Mouse (Mus musculus): ENCODE measurements around the gene Stxbp2. TPM values are rescaled to one million over a fixed set of nuclear protein-coding genes. Genes with fewer than 3 reads are reported as not detected.

Stxbp2 gene
- polyA plus RNA-seq, 1 experiment from 2014 or later, result 27.9 TPM

Other genes starting within 250 kb of the Stxbp2 start
- gene Arhgef18, start 237.9 kb upstream of the Stxbp2 start, polyA plus RNA-seq (2014; fragmentation: Nextera tagmentation; extraction: Ambion mirVana), result 8.2 TPM in 2 replicates
- gene Pex11g, start 163.3 kb upstream of the Stxbp2 start, polyA plus RNA-seq (2014; fragmentation: Nextera tagmentation; extraction: Ambion mirVana), result 2.9 and 3.8 TPM in 2 replicates
- 0.13 TPM in 1 of 2 replicates, not detected in the other for gene Tex45, start 160.1 kb upstream of the Stxbp2 start, polyA plus RNA-seq (2014; fragmentation: Nextera tagmentation; extraction: Ambion mirVana)
- gene Zfp358, start 137.8 kb upstream of the Stxbp2 start, polyA plus RNA-seq (2014; fragmentation: Nextera tagmentation; extraction: Ambion mirVana), result 28.3 and 39.0 TPM in 2 replicates
- gene Mcoln1, start 130.5 kb upstream of the Stxbp2 start, polyA plus RNA-seq (2014; fragmentation: Nextera tagmentation; extraction: Ambion mirVana), result 44.1 and 46.5 TPM in 2 replicates
- 13.4 and 15.7 TPM in 2 replicates for gene Pnpla6, start 115.6 kb upstream of the Stxbp2 start, polyA plus RNA-seq (2014; fragmentation: Nextera tagmentation; extraction: Ambion mirVana)
- 3.9 and 4.1 TPM in 2 replicates for gene C330021F23Rik, start 63.0 kb upstream of the Stxbp2 start, polyA plus RNA-seq (2014; fragmentation: Nextera tagmentation; extraction: Ambion mirVana)
- gene Camsap3, start 43.7 kb upstream of the Stxbp2 start, polyA plus RNA-seq (2014; fragmentation: Nextera tagmentation; extraction: Ambion mirVana), result 6.0 and 7.4 TPM in 2 replicates
- 61.3 and 68.1 TPM in 2 replicates for gene Xab2, start 9.6 kb upstream of the Stxbp2 start, polyA plus RNA-seq (2014; fragmentation: Nextera tagmentation; extraction: Ambion mirVana)
- gene Pet100, start 9.4 kb upstream of the Stxbp2 start, polyA plus RNA-seq (2014; fragmentation: Nextera tagmentation; extraction: Ambion mirVana), result 106 and 107 TPM in 2 replicates
- gene Pcp2, start 5.4 kb upstream of the Stxbp2 start, polyA plus RNA-seq (2014; fragmentation: Nextera tagmentation; extraction: Ambion mirVana), result 2.6 and 4.5 TPM in 2 replicates
- not detected in 2 replicates for gene Retn, start 24.8 kb downstream of the Stxbp2 start, polyA plus RNA-seq (2014; fragmentation: Nextera tagmentation; extraction: Ambion mirVana)
- 0.09 TPM in 1 of 2 replicates, not detected in the other for gene Mcemp1, start 34.8 kb downstream of the Stxbp2 start, polyA plus RNA-seq (2014; fragmentation: Nextera tagmentation; extraction: Ambion mirVana)
- 11.0 and 14.1 TPM in 2 replicates for gene Fcor, start 41.4 kb downstream of the Stxbp2 start, polyA plus RNA-seq (2014; fragmentation: Nextera tagmentation; extraction: Ambion mirVana)
- 31.9 and 36.5 TPM in 2 replicates for gene Trappc5, start 45.3 kb downstream of the Stxbp2 start, polyA plus RNA-seq (2014; fragmentation: Nextera tagmentation; extraction: Ambion mirVana)
- 0.24 TPM in 1 of 2 replicates, not detected in the other for gene Fcer2a, start 63.2 kb downstream of the Stxbp2 start, polyA plus RNA-seq (2014; fragmentation: Nextera tagmentation; extraction: Ambion mirVana)
- gene Clec4g, start 89.7 kb downstream of the Stxbp2 start, polyA plus RNA-seq (2014; fragmentation: Nextera tagmentation; extraction: Ambion mirVana), result 0.16 TPM in 1 of 2 replicates, not detected in the other
- gene Cd209a, start 118.0 kb downstream of the Stxbp2 start, polyA plus RNA-seq (2014; fragmentation: Nextera tagmentation; extraction: Ambion mirVana), result not detected in 2 replicates
- gene Cd209e, start 223.4 kb downstream of the Stxbp2 start, polyA plus RNA-seq (2014; fragmentation: Nextera tagmentation; extraction: Ambion mirVana), result not detected in 2 replicates
- gene Cd209d, start 247.6 kb downstream of the Stxbp2 start, polyA plus RNA-seq (2014; fragmentation: Nextera tagmentation; extraction: Ambion mirVana), result not detected in 2 replicates